Mouse (Mus musculus) MN1 (cell line): ENCODE measurements around the gene Gm9508.
"Not testable (repeated sequence)": the region's sequence is repeated elsewhere in the genome, so short reads cannot be mapped to it uniquely, and the experiment has no call there.

Experiments
- DNase-seq: peaks from one replicate; pipeline ENCODE4 v3.0.0-alpha.2; 2016; ENCODE audit warnings: low spot score

Gm9508 gene

DNA sequence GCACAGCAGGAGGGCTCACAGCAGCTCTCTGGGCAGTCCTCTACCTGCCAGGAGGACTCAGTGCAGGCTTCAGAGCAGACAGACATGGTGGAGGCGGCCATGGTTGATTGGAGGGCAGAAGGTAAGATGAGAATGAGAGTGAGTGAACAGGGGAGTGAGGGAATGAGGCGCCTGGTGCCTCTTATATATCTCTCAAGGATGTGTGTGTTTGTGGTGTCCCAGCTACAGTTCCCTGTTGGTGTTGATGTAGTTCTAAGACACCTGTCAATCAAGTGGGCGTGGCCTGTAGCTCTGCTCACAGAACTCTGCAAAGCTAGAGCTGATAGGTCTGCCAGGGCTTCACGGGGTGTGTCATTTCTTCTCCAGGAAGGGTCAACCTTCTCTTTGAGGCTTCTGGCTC, at the start of gene Gm9508:
Gene Gm9508, minus strand, starts transcription at position 101 of the 400 bp plus-strand sequence.
- DNase-seq: no peak

DNA sequence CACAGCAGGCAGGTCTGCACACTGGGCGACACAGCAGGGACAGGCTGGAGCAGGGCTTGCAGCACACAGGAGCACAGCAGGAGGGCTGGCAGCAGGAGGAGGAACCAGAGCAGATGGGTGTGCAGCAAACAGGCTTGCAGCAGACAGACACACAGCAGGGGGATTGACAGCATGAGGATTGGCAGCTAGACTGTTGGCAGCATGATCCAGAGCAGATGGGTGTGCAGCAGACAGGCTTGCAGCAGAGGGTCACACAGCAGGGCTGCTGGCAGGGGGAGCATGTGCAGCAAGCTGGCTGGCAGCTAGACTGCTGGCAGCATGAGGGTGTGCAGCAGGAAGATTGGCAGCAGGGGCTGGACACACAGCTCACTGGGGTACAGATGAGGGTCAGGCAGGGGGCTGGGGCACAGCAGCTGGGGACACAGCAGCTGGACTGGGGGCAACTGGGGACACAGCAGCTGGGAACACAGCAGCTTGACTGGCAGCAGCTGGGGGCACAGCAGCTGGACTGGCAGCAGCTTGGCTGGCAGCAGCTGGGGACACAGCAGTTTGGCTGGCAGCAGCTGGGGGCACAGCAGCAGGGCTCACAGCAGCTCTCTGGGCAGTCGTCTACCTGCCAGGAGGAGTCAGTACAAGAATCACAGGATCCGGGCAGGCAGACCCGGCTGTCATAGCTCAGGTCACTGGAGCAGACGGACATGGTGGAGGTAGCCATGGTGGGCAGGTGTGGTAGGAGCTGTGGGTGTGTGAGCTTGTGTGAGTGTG, 45.1 kb upstream of the Gm9508 start, which contains the start of gene Gm18596:
Gene Gm18596, minus strand, starts transcription at position 715 of the 765 bp plus-strand sequence.
- not testable (repeated sequence) for DNase-seq

DNA sequence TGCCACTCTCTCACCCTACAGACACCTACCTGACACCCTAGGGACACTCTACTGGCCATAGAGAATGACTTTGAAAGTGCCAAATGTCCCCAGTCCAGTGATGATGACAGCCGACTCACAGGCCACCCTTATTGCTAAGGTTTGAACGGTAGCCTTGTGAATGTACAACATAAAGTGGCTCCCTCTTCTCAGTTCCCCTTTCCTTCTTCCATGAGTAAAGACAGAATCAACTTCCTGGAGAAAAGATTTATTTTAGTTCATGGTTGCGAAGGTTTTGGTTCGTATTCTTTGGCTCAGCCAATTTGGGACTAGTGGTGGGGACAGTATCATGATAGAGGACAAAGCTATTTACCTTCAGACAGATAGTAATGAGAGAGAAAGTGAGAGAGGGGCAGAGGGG, 41.9 kb upstream of the Gm9508 start:
- DNase-seq: no peak

DNA sequence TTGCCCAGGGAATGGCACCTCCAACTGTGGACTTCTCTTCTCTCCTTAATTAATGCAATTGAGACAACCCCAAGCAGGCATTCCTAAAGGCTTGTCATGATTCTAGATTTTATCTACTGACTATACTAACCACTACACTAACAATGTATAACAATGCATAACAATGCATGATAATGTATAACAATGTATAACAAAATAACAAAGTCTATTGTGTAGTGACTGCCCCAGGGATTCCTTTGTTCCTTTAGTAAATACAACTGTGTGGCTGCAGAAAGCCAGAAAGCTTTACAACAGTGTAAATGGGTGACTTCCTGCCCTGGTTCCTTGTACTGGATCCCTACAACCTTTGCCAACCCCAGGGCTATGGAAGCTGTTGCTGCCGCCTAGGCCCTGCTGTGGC, 38.9 kb upstream of the Gm9508 start:
- DNase-seq: no peak

DNA sequence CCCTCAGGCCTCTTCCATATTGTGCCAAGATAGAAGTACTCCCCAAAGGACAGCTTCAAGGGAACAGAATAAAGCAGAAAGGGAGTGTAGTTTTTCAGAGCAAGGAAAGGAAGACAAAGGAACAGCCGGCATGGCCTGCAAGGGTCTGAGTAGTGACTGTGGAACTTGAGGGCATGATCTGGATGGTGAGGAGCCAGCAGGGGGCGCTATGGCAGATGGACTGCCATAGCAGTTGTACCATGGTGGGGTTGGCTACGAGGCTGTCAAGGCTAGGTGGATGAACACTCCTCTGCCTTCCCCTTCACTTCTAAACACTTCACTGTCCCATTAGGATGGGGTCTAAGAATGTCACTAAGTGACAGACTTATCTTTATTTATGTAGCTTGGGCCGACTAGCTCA, 32.2 kb upstream of the Gm9508 start:
- DNase-seq: no peak

DNA sequence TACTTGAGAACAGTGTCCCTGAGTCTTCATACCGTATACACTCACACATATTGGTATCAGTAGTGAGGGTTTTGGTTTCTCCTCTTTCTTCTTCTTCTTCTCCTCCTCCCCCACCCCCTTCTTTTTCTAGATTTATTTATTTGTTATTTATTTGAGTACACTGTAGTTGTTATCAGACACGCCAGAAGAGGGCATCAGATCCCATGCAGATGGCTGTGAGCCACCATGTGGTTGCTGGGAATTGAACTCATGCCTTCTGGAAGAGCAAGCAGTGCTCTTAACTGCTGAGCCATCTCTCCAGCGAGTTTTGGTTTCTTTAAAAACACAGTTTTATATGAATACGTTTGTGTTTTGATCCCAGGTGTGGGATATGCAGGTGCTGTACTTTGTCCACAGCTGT, 31.2 kb upstream of the Gm9508 start:
- DNase-seq: no peak

DNA sequence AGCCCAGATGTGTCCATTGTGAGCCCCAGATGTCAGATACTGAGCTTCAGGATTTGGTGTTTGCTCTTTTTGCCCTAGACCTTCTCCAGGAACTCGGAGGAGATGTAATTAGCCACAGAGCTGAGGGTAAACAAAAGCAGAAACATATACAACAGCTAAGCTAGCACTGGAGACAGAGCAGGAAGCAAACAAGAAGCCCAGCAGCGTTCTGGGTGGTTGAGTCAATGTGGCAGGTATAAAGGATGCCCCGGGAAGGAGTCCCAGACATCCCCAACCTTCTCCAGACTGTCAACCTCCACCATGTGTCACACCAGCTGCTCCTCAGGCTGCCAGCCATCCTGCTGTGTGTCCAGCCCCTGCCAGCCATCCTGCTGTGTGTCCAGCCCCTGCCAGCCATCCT, 29.2 kb upstream of the Gm9508 start, which contains the start of gene Gm10100:
Gene Gm10100, plus strand, starts transcription at position 301 of the 400 bp plus-strand sequence.
- no peak for DNase-seq

DNA sequence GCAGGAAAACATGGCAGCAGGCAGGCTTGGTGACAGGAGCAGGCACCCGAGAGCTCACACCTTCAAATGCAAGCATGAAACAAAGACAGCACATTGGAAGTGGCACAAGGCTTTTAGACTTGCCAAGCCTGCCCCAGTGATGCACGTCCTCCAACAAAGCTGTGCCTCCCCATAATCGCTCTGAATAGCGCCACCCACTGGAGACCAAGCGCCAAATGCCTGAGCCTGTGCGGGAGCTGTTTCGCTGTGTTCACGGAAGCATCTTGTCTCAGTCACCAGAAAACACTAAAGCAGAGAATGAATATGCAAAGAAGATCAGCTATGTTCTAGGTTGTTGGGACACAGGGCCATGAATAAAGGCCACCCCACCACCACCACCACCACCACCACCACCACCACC, 27.8 kb upstream of the Gm9508 start:
- DNase-seq: no peak

DNA sequence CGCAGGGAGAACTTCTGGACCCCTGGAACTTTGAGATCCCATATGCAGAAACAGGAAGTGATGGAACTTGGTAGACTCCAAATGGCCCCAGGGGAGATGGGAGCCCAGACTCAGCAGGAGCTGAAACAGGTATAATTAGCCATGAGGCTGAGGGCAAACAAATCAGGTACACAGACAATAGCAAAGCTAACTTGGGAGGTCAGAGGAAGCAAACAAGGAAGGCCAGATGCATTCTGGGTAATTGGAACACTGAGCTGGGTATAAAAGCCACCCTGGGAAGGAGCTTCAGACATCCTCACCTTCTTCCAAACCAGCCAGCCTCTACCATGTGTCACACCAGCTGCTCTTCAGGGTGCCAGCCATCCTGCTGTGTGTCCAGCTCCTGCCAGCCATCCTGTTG, 23.3 kb upstream of the Gm9508 start, which contains the start of gene Krtap12-1:
Gene Krtap12-1, plus strand, starts transcription at position 301 of the 400 bp plus-strand sequence.
- DNase-seq: not testable (repeated sequence)

DNA sequence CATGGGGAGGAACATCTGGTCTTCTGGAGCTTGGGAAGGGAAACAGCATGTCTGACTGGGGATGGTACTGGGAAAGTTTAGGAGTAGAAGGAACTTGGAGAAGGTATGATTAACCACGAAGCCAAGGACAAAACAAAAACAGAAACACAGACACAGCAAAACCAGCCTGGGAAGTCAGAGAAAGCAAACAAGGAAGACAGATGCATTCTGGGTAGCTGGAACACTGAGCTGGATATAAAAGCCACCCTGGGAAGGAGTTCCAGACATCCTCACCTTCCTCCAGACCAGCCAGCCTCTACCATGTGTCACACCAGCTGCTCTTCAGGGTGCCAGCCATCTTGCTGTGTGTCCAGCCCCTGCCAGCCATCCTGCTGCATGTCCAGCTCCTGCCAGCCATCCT, 18.5 kb upstream of the Gm9508 start, which contains the start of gene Gm10142:
Gene Gm10142, plus strand, starts transcription at position 301 of the 400 bp plus-strand sequence.
- DNase-seq: no peak

DNA sequence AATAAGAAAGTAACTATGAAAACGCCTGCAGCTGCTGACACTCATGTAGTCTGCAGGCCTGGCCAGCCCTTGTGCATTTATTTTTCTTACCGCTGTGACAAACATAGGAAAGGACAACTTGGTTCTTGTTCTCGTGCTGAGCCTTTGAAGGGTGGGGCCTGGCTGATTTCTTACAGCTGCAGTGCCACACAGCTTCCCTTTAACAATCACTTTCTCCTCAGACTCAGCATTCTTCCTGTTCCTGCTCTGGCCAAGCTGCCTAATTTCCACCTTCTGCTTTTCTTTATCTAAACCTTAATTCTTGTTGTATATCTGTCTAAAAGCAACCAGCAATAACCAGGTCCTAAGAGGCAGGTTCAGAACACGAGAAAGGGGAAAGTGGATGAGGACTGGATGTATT, 16.7 kb upstream of the Gm9508 start:
- no peak for DNase-seq

DNA sequence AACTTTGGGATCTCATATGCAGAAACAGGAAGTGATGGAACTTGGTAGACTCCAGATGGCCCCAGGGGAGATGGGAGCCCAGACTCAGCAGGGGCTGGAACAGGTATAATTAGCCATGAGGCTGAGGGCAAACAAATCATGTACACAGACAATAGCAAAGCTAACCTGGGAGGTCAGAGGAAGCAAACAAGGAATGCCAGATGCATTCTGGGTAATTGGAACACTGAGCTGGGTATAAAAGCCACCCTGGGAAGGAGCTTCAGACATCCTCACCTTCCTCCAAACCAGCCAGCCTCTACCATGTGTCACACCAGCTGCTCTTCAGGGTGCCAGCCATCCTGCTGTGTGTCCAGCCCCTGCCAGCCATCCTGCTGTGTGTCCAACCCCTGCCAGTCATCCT, 14.1 kb upstream of the Gm9508 start, which contains the start of gene Gm10024:
Gene Gm10024, plus strand, starts transcription at position 301 of the 400 bp plus-strand sequence.
- DNase-seq: not testable (repeated sequence)

DNA sequence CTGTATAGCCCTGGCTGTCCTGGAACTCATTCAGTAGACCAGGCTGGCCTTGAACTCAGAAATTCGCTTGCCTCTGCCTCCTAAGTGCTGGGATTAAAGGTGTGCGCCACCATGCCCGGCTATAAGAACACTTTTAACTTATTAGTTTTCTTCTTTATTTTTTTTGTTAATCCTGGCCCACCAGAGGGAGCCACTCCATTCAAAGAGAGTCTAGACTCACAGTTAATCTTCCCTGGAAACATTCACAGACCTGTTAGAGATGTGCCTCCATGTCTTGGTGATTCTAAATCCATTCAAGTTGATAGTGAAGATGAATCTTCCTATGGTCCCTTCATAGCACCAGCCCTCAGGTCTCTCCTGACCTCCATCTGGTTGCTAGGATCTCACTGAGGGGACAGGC, 12.8 kb upstream of the Gm9508 start:
- no peak for DNase-seq

DNA sequence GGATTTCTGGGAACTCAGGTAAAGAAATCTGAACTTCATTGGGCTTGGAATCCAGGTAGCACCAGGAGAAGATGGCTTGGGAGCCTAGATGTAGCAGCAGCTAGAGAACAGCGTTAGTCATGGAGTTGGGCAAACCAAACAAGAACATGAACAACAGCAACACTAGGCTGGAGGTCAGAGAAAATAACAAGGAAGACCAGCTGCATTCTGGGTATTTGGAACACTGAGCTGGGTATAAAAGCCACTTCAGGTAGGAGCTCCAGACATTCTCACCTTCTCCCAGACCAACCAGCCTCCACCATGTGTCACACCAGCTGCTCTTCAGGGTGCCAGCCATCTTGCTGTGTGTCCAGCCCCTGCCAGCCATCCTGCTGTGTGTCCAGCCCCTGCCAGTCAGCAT, 9.3 kb upstream of the Gm9508 start, which contains the start of gene Gm10272:
Gene Gm10272, plus strand, starts transcription at position 301 of the 400 bp plus-strand sequence.
- no peak for DNase-seq

DNA sequence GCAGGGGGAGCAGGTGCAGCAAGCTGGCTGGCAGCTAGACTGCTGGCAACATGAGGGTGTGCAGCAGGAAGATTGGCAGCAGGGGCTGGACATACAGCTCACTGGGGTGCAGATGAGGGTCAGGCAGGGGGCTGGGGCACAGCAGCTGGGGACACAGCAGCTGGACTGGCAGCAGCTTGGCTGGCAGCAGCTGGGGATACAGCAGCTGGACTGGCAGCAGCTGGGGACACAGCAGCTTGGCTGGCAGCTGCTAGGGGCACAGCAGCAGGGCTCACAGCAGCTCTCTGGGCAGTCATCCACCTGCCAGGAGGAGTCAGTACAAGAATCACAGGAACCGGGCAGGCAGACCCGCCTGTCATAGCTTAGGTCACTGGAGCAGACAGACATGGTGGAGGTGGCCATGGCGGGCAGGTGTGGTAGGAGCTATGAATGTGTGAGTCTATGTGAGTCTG, 6.7 kb downstream of the Gm9508 start, which contains the start of gene Gm19402:
Gene Gm19402, minus strand, starts transcription at position 402 of the 452 bp plus-strand sequence.
- DNase-seq: not testable (repeated sequence)

DNA sequence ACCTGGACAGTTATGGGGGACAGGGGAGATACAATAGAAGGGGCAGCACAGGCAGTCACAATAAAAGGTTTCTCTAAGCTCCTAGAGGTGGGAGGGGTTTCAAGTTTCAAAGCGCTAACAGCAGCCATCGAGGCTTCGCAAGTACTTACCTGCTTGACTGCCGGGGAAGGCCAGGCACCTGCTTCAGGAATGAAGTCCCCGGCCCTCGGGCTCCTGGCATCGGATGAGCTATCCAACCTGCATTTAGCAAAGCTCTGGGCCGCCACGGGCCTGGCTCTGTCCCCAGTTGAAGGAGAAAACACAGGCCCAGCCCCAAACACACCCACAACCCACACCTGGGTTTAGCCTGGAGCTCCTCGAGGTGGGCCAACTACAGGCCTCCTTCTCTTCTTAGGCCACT, 10.0 kb downstream of the Gm9508 start:
- DNase-seq: no peak

DNA sequence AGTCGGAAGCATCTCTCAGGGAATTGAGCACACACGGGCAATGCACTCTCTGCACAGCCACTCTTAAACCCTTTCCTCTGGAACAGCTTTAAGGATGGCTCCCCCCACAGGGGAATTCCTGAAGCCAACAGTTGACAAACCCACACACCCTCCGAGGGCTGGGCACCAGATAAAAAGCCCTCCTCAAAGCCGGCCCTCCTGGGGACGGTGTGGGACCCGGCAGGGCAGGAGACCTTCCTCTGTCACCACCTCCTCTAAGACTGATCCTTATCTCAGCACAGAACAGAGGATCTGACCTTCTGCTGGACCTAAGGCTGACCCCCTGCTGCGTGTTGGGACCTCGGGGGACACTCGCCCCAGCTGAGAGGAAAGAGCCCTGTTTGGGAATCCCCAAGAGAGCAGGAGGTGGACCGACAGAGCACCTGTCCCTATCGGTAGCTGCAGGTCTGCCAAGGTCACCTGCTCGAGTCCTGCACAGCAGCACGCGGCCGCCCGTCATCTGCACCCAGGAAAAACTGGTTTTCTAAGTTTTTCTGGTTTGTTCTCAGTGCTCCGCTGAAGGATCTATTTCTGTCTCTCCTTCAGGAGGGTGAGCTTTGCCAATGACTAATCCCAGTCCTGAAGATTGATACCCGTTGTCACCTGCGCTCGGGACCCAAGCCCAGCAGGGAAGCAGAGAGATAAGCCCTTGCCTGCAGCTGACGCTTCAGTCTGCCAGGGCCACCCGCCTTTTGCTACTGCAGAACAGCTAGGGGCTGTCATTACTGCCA, 11.0 kb downstream of the Gm9508 start, which contains the start of gene Tspear:
Gene Tspear, plus strand, starts transcription at position 675 of the 770 bp plus-strand sequence.
- DNase-seq: no peak

DNA sequence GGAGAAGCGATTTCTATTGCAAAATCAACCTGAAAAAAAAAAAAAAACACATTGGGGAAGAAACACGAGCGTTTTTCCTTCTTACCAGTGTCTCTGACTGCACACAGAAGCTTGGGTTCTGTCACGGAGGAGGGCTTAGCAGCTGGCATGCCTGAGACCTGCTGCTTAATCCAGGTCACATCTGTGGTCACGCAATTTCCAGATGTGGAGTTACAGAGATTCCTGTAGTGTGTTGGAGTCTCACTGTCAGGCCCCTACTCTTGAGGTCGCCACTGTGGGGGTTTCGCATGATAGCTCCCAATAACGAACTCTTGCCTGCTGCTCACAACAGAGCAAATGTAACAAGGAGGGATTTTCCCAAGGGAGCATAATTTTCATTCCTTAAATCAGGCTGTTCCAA, 12.9 kb downstream of the Gm9508 start:
- DNase-seq: no peak

DNA sequence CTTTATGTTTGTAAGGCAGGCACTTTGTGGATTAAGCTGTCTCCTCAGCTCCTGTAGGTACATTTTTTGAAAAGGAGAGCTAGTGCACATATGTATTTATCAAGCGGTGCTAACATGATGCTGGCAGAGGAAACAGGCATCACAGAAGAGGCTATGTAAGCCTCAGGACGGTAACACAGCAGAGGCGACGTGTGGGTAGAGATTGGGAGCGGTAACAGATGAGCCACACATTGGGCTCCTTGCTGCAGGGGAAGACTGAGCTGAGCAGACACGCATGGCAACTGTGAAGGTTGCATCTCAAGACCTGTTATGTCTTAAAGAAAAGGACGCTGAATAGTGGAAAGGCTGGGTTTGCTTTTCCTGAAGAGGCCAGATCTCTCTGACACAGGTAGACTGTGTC, 14.0 kb downstream of the Gm9508 start:
- no peak for DNase-seq

DNA sequence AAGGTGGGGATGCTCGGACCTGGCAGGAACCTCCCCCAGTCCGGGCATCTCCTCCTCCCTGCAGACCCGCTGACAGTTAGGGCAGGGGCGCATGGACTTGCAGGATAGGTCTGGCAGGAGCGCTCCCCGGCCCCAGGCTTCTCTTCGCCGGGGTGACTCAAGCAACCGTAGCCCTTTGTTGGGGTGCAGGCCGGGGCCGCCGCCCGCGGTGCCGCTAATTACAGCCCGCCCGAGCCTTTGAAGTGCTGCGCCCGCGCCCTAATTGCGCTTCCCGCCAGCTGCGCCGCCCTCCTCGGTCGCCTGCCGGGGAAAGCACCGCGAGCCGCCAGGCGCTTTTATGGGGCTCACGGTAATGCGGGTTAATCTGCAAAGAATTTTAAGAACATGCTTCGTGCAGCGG, 19.5 kb downstream of the Gm9508 start:
- DNase-seq: no peak

DNA sequence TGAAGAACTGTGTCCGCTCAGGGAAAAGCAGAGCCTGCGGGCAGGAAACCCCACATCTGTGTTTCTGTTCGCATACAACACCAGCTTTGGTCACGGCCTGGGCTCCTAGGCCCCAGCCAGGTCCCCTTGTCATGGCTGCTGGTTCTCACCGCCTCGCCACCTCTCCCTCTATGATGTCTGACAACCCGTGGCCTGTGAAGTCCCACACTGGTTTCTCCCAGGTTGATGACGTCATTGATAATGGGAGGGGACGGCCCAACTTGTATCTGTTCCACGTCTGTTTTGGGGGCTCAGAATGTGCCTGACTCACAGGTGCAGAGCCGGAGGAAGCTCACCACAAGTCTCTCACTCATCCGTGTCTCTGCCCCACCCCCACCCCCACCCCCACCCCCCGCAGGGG, 23.3 kb downstream of the Gm9508 start:
- DNase-seq: no peak

DNA sequence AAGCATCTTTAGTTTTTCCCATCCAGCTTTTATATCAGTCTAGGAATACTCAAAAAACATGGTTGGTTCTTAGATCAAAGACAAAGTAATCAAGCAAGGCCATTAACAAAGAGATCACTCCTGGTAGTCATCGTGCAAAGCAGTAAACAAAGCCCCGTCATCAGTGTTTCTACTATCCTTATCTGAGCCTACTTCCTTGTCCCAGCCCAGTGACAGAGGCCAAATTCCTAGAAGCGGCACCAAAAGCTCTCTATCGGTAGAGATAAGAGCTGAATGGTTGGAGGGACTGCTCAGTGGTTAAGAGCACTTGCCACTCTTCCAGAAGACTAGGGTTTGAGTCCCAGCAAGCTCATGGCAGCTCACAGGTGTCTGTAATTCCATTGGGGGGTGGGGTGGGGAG, 25.5 kb downstream of the Gm9508 start:
- DNase-seq: no peak

DNA sequence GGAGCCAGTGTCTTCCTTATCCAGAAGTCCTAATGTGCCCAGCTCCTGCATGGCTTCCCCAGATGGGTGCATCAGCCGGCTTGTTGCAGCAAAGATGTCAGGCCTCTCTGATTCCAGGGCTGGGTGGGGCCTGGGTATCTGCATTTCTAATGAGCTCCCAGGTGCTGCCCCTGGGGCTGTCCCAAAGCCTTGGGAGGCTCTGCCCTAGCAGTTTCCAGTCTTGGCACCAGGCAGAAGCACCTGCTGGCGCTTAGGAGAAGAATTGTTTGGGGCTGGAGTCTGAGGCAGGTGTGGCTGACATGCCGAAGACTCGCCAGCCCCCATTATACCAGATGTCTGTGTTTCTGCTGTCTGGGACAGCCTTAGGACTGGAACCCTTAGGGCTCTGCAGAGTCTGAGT, 26.3 kb downstream of the Gm9508 start:
- DNase-seq: no peak
